Mouse (Mus musculus) heart, embryonic 11.5 days (tissue): ENCODE results near the gene Dlg2. TPM values are rescaled to one million over a fixed set of nuclear protein-coding genes. Genes with fewer than 3 reads are reported as not detected.

Source experiments
- ATAC-seq: fragments of 200-750 bp; cut with Nextera tagmentation; replicated peaks from 2 replicates; pipeline ENCODE4 v1.8.0; 2017; ENCODE audit warnings: moderate library complexity; ENCODE audit not compliant: insufficient number of reproducible peaks, low FRiP score, low TSS enrichment
- H3K27ac ChIP-seq: fragments of 300-500 bp; sonication (generic); 2 replicates; pipeline ENCODE4 v1.5.1; 2014; ENCODE audit warnings: mild to moderate bottlenecking, low read depth, low read length
- H3K27me3 ChIP-seq: fragments of 300-500 bp; sonication (generic); 2 replicates; pipeline ENCODE4 v1.6.1; 2014; ENCODE audit warnings: mild to moderate bottlenecking, low read length, mixed read lengths; ENCODE audit not compliant: control insufficient read depth, insufficient read depth
- H3K36me3 ChIP-seq: fragments of 300-500 bp; sonication (generic); 2 replicates; pipeline ENCODE4 v1.6.1; 2014; ENCODE audit warnings: mild to moderate bottlenecking, low read length, moderate library complexity, mixed read lengths; ENCODE audit not compliant: control insufficient read depth, insufficient read depth
- H3K4me1 ChIP-seq: fragments of 300-500 bp; sonication (generic); 2 replicates; pipeline ENCODE4 v1.6.1; 2014; ENCODE audit warnings: low read length; ENCODE audit not compliant: control insufficient read depth, insufficient read depth
- H3K4me2 ChIP-seq: fragments of 300-500 bp; sonication (generic); 2 replicates; pipeline ENCODE4 v1.6.1; 2014; ENCODE audit warnings: mild to moderate bottlenecking, moderate library complexity
- H3K4me3 ChIP-seq: fragments of 300-500 bp; sonication (generic); 2 replicates; pipeline ENCODE4 v1.5.1; 2014; ENCODE audit warnings: low read depth, low read length
- H3K9ac ChIP-seq: fragments of 300-500 bp; sonication (generic); 2 replicates; pipeline ENCODE4 v1.6.1; 2014; ENCODE audit warnings: mild to moderate bottlenecking, low read depth, low read length, moderate library complexity
- H3K9me3 ChIP-seq: fragments of 300-500 bp; sonication (generic); replicated peaks from 2 replicates; pipeline ENCODE4 v1.6.1; 2016; ENCODE audit warnings: low read length; ENCODE audit not compliant: control insufficient read depth
- WGBS: fragments of 180-500 bp; shearing (Covaris S2); extraction: QIAGEN DNeasy Blood & Tissue Kit; methylation state at CpG from one replicate; pipeline ENCODE4 v1.1.7; 2014; ENCODE audit not compliant: insufficient replicate concordance; 5-methylcytosine and 5-hydroxymethylcytosine counted together
- polyA plus RNA-seq: library from polyadenylated mRNA; unstranded; fragments of >200 nt; fragmentation: Nextera tagmentation; extraction: Ambion mirVana; gene quantifications from 2 replicates; pipeline ENCODE4 v1.2.1, GENCODE M21; 2014

The Dlg2 gene
- polyA plus RNA-seq, 1 experiment from 2014 or later: 8.5 TPM

GRCm38 (mm10) chr7:91525859-91526258 lies 1049.4 kb downstream of the Dlg2 start:
- H3K4me1 ChIP-seq: no peaks in the 10 kb centered on the region
- 86% methylated on average over 1 of the region's 1 CpGs for WGBS
- H3K9me3 ChIP-seq: no peaks in the 10 kb centered on the region
- H3K4me3 ChIP-seq: no peak overlapping the region
- H3K27me3 ChIP-seq: no peaks in the 10 kb centered on the region
- H3K27ac ChIP-seq: no peak overlapping the region
- no peaks in the 10 kb centered on the region for H3K36me3 ChIP-seq
- no peak for ATAC-seq
- no peak overlapping the region for H3K4me2 ChIP-seq
- H3K9ac ChIP-seq: no peak overlapping the region

GRCm38 (mm10) chr7:91542597-91543285 lies 1066.3 kb downstream of the Dlg2 start:
- WGBS: 2% methylated on average over 29 of the region's 29 CpGs
- H3K27ac ChIP-seq: no peak overlapping the region
- H3K4me1 ChIP-seq: no peaks in the 10 kb centered on the region
- ATAC-seq: 0 out of 2 replicates have a peak, but pooled peaks have one; percentile 42
- H3K4me2 ChIP-seq: peak overlapping the region; percentile 84
- peak overlapping the region; percentile 41 for H3K4me3 ChIP-seq
- no peak overlapping the region for H3K9ac ChIP-seq
- H3K27me3 ChIP-seq: no peaks in the 10 kb centered on the region
- no peaks in the 10 kb centered on the region for H3K9me3 ChIP-seq
- H3K36me3 ChIP-seq: no peaks in the 10 kb centered on the region

- 35% methylated on average over 4 of the region's 4 CpGs for WGBS
- Histone ChIP-seq H3K4me3 (peak overlapping the region; percentile 41), H3K9ac (no peak overlapping the region)
Measured at GRCm38 (mm10) chr7:91543286-91543650, 1066.8 kb downstream of the Dlg2 start.

GRCm38 (mm10) chr7:91544600-91544999 lies 1068.1 kb downstream of the Dlg2 start:
- Histone ChIP-seq H3K9ac (no peak overlapping the region), H3K4me2 (no peak overlapping the region), H3K36me3 (no peaks in the 10 kb centered on the region), H3K4me3 (no peak overlapping the region), H3K4me1 (no peaks in the 10 kb centered on the region), H3K27ac (no peak overlapping the region), H3K9me3 (no peaks in the 10 kb centered on the region), H3K27me3 (no peaks in the 10 kb centered on the region)
- WGBS: 56% methylated on average over 3 of the region's 3 CpGs
- no peak; the same call in 1 of the 2 replicates for ATAC-seq

More at GRCm38 (mm10) chr7:91543286-91543650, 1066.8 kb downstream of the Dlg2 start:
- Histone ChIP-seq H3K4me1 (no peaks in the 10 kb centered on the region), H3K27me3 (no peaks in the 10 kb centered on the region), H3K4me2 (peak overlapping the region; percentile 84), H3K9me3 (no peaks in the 10 kb centered on the region), H3K27ac (no peak overlapping the region), H3K36me3 (no peaks in the 10 kb centered on the region)
- no peak for ATAC-seq

- Histone ChIP-seq H3K36me3 (no peaks in the 10 kb centered on the region), H3K4me3 (no peak overlapping the region), H3K9me3 (no peaks in the 10 kb centered on the region), H3K27me3 (no peaks in the 10 kb centered on the region), H3K27ac (no peak overlapping the region), H3K9ac (no peak overlapping the region), H3K4me2 (no peak overlapping the region), H3K4me1 (no peaks in the 10 kb centered on the region)
- no peak for ATAC-seq
- WGBS: 56% methylated on average over 1 of the region's 1 CpGs
Measured at GRCm38 (mm10) chr7:91548796-91549195, 1072.3 kb downstream of the Dlg2 start.

GRCm38 (mm10) chr7:91557582-91557981 lies 1081.1 kb downstream of the Dlg2 start:
- Histone ChIP-seq H3K27me3 (no peaks in the 10 kb centered on the region), H3K4me2 (no peak overlapping the region), H3K4me1 (no peaks in the 10 kb centered on the region), H3K36me3 (no peaks in the 10 kb centered on the region), H3K4me3 (no peak overlapping the region), H3K27ac (no peak overlapping the region), H3K9ac (no peak overlapping the region), H3K9me3 (no peaks in the 10 kb centered on the region)
- no peak for ATAC-seq

- no peak for ATAC-seq
- H3K4me3 ChIP-seq: no peak overlapping the region
- H3K27me3 ChIP-seq: no peaks in the 10 kb centered on the region
- H3K9ac ChIP-seq: no peak overlapping the region
- no peaks in the 10 kb centered on the region for H3K9me3 ChIP-seq
- H3K4me1 ChIP-seq: no peaks in the 10 kb centered on the region
- no peak overlapping the region for H3K27ac ChIP-seq
- H3K4me2 ChIP-seq: no peak overlapping the region
- H3K36me3 ChIP-seq: no peaks in the 10 kb centered on the region
Measured at GRCm38 (mm10) chr7:91567423-91567822, 1091.0 kb downstream of the Dlg2 start.

GRCm38 (mm10) chr7:91570969-91571368 lies 1094.5 kb downstream of the Dlg2 start:
- no peak overlapping the region for H3K9ac ChIP-seq
- ATAC-seq: no peak
- H3K27ac ChIP-seq: no peak overlapping the region
- no peak overlapping the region for H3K4me3 ChIP-seq
- WGBS: 87% methylated on average over 2 of the region's 2 CpGs
- H3K4me2 ChIP-seq: no peak overlapping the region
- H3K27me3 ChIP-seq: no peaks in the 10 kb centered on the region
- no peaks in the 10 kb centered on the region for H3K9me3 ChIP-seq
- no peaks in the 10 kb centered on the region for H3K4me1 ChIP-seq
- no peaks in the 10 kb centered on the region for H3K36me3 ChIP-seq

GRCm38 (mm10) chr7:91572666-91573065 lies 1096.2 kb downstream of the Dlg2 start:
- Histone ChIP-seq H3K4me1 (no peaks in the 10 kb centered on the region), H3K9me3 (no peaks in the 10 kb centered on the region), H3K27me3 (no peaks in the 10 kb centered on the region), H3K4me3 (no peak overlapping the region), H3K9ac (no peak overlapping the region), H3K27ac (no peak overlapping the region), H3K36me3 (no peaks in the 10 kb centered on the region), H3K4me2 (no peak overlapping the region)
- no peak for ATAC-seq
- WGBS: 66% methylated on average over 2 of the region's 2 CpGs
